Mouse (Mus musculus) midbrain, postnatal 0 days (tissue): ENCODE measurements around the gene Ptma. TPM values are rescaled to one million over a fixed set of nuclear protein-coding genes. Genes with fewer than 3 reads are reported as not detected.
"Not testable (repeated sequence)": the region's sequence is repeated elsewhere in the genome, so short reads cannot be mapped to it uniquely, and the experiment has no call there.

Experiments used
- ATAC-seq: fragments of 200-750 bp; cut with Nextera tagmentation; 2 replicates; pipeline ENCODE4 v1.8.0; 2017; ENCODE audit warnings: moderate number of reproducible peaks, mild to moderate bottlenecking, moderate TSS enrichment, moderate library complexity; ENCODE audit not compliant: low FRiP score
- DNase-seq: peaks from one replicate; pipeline ENCODE4 v3.0.0-alpha.2; 2015; ENCODE audit warnings: low spot score
- H3K27ac ChIP-seq: fragments of 300-500 bp; sonication (generic); 2 replicates; pipeline ENCODE4 v1.5.1; 2014; ENCODE audit warnings: low read depth, mild to moderate bottlenecking, low read length, mixed read lengths
- H3K27me3 ChIP-seq: fragments of 300-500 bp; sonication (generic); 2 replicates; pipeline ENCODE4 v1.6.1; 2014; ENCODE audit warnings: low read length, control low read depth, mixed read lengths; ENCODE audit not compliant: insufficient read depth
- H3K36me3 ChIP-seq: fragments of 300-500 bp; sonication (generic); 2 replicates; pipeline ENCODE4 v1.6.1; 2014; ENCODE audit warnings: low read length, control low read depth, mixed read lengths; ENCODE audit not compliant: insufficient read depth
- H3K4me1 ChIP-seq: fragments of 300-500 bp; sonication (generic); 2 replicates; pipeline ENCODE4 v1.6.1; 2014; ENCODE audit warnings: mild to moderate bottlenecking, control low read depth, antibody characterized with exemption, low read length, mixed read lengths; ENCODE audit not compliant: insufficient read depth
- H3K4me2 ChIP-seq: fragments of 300-500 bp; sonication (generic); 2 replicates; pipeline ENCODE4 v1.6.1; 2014; ENCODE audit warnings: low read depth, mild to moderate bottlenecking, low read length, mixed read lengths; ENCODE audit not compliant: poor library complexity, severe bottlenecking
- H3K4me3 ChIP-seq: fragments of 300-500 bp; sonication (generic); 2 replicates; pipeline ENCODE4 v1.5.1; 2014; ENCODE audit warnings: low read depth, mild to moderate bottlenecking, low read length, moderate library complexity
- H3K9ac ChIP-seq: fragments of 300-500 bp; sonication (generic); replicated peaks from 2 replicates; pipeline ENCODE4 v1.6.1; 2014; ENCODE audit warnings: mild to moderate bottlenecking, low read length, moderate library complexity, mixed read lengths; ENCODE audit not compliant: poor library complexity, severe bottlenecking
- H3K9me3 ChIP-seq: fragments of 300-500 bp; sonication (generic); 2 replicates; pipeline ENCODE4 v1.6.1; 2016; ENCODE audit warnings: low read length, control low read depth
- CTCF ChIP-seq: IDR thresholded peaks from 2 replicates; pipeline ENCODE4 v1.5.1; 2016; ENCODE audit warnings: antibody characterized with exemption, mild to moderate bottlenecking
- WGBS: fragments of 180-500 bp; shearing (Covaris S2); extraction: QIAGEN DNeasy Blood & Tissue Kit; methylation state at CpG from one replicate; pipeline ENCODE4 v1.1.7; 2014; 5-methylcytosine and 5-hydroxymethylcytosine counted together
- polyA plus RNA-seq: library from polyadenylated mRNA; unstranded; fragments of >200 nt; fragmentation: Nextera tagmentation; extraction: Ambion mirVana; gene quantifications from 2 replicates; pipeline ENCODE4 v1.2.1, GENCODE M21; 2015
- total RNA-seq: library from RNA; depleted of rRNA; stranded (reverse); fragments of >200 nt; gene quantifications from 2 replicates; pipeline ENCODE4 v1.2.3, GENCODE M21; 2014

The Ptma gene
- total and polyA plus RNA-seq, 2 experiments from 2014 or later = 947 to 1,354 TPM

DNA sequence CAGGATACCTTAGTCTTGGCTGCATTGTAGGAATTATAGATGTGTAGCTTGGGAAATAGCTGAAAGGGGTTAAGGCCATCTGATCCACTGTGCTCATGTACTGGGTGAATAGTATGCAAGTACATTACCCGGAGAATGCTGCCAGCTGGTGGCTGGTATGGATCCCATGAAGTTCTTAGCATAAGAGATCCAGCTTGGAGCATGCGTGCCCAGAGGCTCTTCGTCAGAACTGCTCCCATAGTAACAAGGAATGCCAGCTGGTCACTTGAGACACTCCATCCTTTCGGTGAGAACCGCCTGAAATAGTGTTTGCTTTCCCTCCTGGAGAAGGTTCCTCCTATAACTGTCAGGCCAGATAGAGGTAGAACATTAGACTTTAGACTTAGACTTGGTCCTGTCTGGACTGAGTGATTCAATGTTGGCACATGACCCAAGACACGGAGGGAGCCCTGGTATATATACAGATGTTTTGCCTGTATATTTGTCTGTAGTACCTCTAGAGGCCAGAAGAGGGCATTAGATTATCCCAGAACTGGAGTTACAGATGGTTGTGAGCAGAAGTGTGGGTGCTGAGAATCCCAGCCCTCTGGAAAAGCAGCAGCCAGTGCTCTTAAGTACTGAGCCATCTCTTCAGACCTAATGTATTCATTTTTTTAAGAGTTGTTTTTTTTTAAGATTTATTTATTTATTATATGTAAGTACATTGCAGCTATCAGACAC, 7.0 kb downstream of the Ptma start:
- Histone ChIP-seq H3K4me2 (no peak overlapping the region), H3K27ac (no peak overlapping the region)
- DNase-seq = peak; percentile 50

DNA sequence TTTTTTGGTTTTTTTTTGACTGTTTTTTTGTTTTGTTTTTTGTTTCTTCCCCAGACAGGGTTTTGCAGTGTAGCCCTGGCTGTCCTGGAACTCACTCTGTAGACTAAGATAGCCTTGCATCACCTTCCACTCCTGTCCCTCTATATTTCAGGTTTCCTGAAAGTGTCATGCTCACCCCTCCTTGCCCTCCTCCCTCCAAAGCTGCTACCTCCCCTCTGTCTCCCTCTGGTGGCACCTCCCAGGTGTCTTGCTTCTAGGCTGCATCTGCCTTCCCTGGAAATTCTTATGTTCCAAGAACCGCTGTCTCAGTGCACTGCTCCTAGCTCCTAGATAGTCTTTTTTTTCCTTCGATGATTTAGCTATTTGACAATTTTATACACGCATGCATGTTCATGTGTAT, 11.9 kb downstream of the Ptma start:
- Histone ChIP-seq H3K4me1 (no peaks in the 10 kb centered on the region), H3K4me2 (no peak overlapping the region), H3K27me3 (no peaks in the 10 kb centered on the region), H3K9ac (no peak overlapping the region), H3K9me3 (no peaks in the 10 kb centered on the region), H3K27ac (no peak overlapping the region), H3K36me3 (peaks cover 14% of the 10 kb centered on the region), H3K4me3 (no peak overlapping the region)
- TF ChIP-seq CTCF = peak; percentile 64
- DNase-seq (no peak), ATAC-seq (no peak)
- 65% methylated on average over 3 of the region's 3 CpGs for WGBS

More for the DNA sequence above, 7.0 kb downstream of the Ptma start:
- Histone ChIP-seq H3K27me3 (no peaks in the 10 kb centered on the region), H3K9ac (no peak overlapping the region), H3K36me3 (no peaks in the 10 kb centered on the region), H3K4me1 (peaks cover 2% of the 10 kb centered on the region; the same call in 1 of the 2 replicates), H3K9me3 (no peaks in the 10 kb centered on the region), H3K4me3 (no peak overlapping the region)
- ATAC-seq = no peak
- TF ChIP-seq CTCF = peak; percentile 59
- 73% methylated on average over 6 of the region's 6 CpGs for WGBS

DNA sequence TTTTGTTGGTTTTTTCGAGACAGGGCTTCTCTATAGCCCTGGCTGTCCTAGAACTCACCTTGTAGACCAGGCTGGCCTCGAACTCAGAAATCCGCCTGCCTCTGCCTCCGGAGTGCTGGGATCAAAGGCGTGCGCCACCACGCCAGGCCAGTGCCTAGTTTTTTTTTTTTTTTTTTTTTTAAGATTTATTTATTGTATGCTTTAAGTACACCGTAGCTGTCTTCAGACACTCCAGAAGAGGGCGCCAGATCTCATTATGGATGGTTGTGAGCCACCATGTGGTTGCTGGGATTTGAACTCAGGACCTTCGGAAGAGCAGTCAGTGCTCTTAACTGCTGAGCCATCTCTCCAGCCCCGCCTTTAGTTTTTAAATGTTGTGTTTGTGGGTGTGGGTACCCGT, 13.1 kb downstream of the Ptma start:
- H3K9ac ChIP-seq, H3K4me2 ChIP-seq, H3K4me3 ChIP-seq, H3K27me3 ChIP-seq, H3K4me1 ChIP-seq, DNase-seq, ATAC-seq, H3K9me3 ChIP-seq, H3K27ac ChIP-seq: not testable (repeated sequence)
- 90% methylated on average over 12 of the region's 12 CpGs for WGBS
- H3K36me3 ChIP-seq = peaks cover 22% of the 10 kb centered on the region

DNA sequence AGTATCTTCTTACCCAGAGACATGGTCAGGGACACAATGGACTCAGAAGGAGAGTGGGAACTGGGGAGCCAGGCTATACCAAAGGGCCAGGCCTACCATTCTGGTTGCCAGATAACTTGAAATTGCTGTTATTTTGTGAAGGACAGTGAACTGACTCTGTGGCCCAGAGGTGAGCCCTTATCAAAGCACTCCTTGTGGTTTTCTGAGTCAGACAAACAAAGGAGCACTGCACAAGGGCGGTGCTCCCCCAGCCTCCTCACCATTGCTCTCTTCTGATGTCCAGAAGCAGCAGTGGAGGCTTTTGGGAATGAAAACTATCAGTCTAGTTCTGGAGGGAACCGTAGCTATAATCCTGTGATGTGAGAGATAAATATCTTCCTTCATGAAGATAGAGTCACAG, 16.1 kb downstream of the Ptma start:
- ATAC-seq (no peak), DNase-seq (no peak)
- H3K4me2 ChIP-seq = no peak overlapping the region
- H3K4me3 ChIP-seq = no peak overlapping the region
- no peaks in the 10 kb centered on the region for H3K27me3 ChIP-seq
- 85% methylated on average over 2 of the region's 2 CpGs for WGBS
- H3K9ac ChIP-seq = no peak overlapping the region
- no peak overlapping the region for H3K27ac ChIP-seq
- TF ChIP-seq CTCF = no peak
- H3K9me3 ChIP-seq = no peaks in the 10 kb centered on the region
- H3K36me3 ChIP-seq = peaks cover 38% of the 10 kb centered on the region
- H3K4me1 ChIP-seq = no peaks in the 10 kb centered on the region

DNA sequence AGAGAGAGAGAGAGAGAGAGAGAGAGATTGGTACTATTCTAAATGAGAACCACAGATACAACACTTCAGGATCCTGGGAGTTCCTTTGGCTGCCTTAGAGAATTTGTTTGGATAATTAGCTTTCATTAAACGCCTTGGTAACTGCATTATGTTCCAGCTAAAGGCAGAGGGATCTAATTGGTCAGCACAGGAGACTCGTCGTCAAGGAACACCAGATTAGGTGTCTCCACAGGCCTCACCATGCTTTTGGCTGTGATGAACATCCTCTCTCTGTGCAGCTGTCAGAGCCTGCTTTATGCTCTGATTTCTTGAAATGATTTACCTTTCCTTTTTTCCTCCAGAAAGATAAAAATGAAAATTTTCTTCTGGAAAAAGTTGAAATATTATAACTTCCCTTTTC, 20.3 kb downstream of the Ptma start:
- Histone ChIP-seq H3K9ac (no peak overlapping the region), H3K9me3 (no peaks in the 10 kb centered on the region), H3K36me3 (peaks cover 43% of the 10 kb centered on the region), H3K27ac (no peak overlapping the region), H3K4me1 (no peaks in the 10 kb centered on the region), H3K4me3 (no peak overlapping the region), H3K4me2 (no peak overlapping the region), H3K27me3 (no peaks in the 10 kb centered on the region)
- ATAC-seq (no peak), DNase-seq (peak; percentile 25)
- no peak for TF ChIP-seq CTCF
- WGBS = 55% methylated on average over 3 of the region's 3 CpGs

DNA sequence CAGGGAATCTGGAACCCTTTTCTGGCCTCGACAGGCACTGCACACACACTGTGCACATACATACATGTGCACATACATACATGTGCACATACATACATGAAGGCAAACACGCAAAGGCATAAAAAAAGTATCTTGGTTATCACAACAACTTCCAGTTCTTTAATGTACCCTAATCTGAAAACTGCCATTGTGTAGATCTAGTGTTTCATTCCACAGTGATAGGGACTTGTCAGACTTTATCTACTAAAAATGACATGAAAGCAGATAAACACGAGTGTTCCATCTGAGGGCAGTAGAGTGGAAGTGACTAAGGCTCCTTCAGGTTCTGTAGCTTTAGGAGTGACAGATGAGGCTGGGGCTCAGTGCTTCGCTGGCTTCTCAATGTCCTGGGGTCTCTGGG, 24.8 kb downstream of the Ptma start:
- WGBS = 69% methylated on average over 4 of the region's 4 CpGs
- no peak overlapping the region for H3K4me2 ChIP-seq
- H3K4me3 ChIP-seq = no peak overlapping the region
- H3K4me1 ChIP-seq = no peaks in the 10 kb centered on the region
- DNase-seq = no peak
- no peak for ATAC-seq
- H3K27me3 ChIP-seq = no peaks in the 10 kb centered on the region
- H3K36me3 ChIP-seq = peaks cover 8% of the 10 kb centered on the region
- no peak overlapping the region for H3K27ac ChIP-seq
- H3K9me3 ChIP-seq = no peaks in the 10 kb centered on the region
- TF ChIP-seq CTCF = no peak
- no peak overlapping the region for H3K9ac ChIP-seq
